ENCODE assay signal across 15 mouse cellular contexts in the genomic region with DNA sequence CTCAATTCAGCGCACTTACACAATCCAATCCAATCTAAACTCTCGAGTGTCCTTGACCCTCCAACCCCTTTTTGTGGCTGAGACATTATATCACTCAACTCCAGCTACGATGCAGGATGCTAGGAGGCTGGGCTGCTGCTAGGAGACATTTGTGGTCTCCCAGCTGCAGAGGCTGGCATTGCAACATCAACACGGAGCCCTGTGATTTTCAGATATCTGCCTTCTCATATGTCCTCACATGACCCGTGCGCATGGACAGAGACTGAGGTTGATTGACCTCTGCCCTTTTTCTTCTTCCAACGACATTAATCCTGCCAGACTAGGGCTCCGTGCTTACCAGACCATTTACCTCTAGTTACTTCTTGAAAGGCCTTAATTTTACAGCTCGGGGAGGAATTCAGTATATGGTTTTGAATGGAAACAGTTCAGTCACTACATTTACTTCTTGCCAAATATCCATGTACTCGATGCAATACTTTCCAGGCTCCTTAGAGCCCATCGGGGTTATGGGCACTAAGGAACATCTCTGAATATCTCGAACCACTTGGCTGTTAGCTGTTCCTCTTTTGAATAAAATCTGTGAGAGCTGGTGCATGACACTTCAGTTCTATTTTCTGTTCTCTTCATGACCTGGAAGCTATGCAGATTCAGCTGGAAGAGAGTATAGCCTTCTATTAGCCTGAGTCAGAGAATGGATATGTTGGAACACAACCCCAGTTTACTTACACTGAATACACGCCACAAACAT. TPM values are rescaled to one million over a fixed set of nuclear protein-coding genes. Genes with fewer than 3 reads are reported as not detected.
A peak's percentile ranks its signal among the peaks of the same experiment; 100 is the strongest.
DNase-seq lines count a peak whose midpoint lies in the region; ATAC-seq and TF ChIP-seq lines count a peak whose summit lies in the region.
"Had no signal": no experiment of that assay in that cellular context is flagged by ENCODE, and none has a peak within 500 bp of the region (broad histone marks: within the 10 kb centered on the region; RNA-seq: fewer than 3 reads in every experiment).

No protein-coding gene starts in this region.

- H3K4me2 ChIP-seq in kidney, postnatal 0 days (ENCODE audit: low read length), result no peak overlapping the region
- H3K4me2 ChIP-seq: embryonic facial prominence, embryonic 13.5 days; heart, embryonic 11.5 days; limb, embryonic 12.5 days; neural tube, embryonic 15.5 days had no signal

- H3K9ac ChIP-seq in kidney, postnatal 0 days (ENCODE audit: low read depth, low read length), result no peak overlapping the region
- H3K9ac ChIP-seq: embryonic facial prominence, embryonic 13.5 days; limb, embryonic 12.5 days; neural tube, embryonic 15.5 days had no signal

- H3K27ac ChIP-seq in kidney, postnatal 0 days, result no peak overlapping the region
- no peak overlapping the region for H3K27ac ChIP-seq in cerebellum, adult 2 months (ENCODE audit: insufficient read depth, low read length)
- H3K27ac ChIP-seq: embryonic facial prominence, embryonic 13.5 days; hindbrain, embryonic 10.5 days; limb, embryonic 12.5 days; neural tube, embryonic 15.5 days had no signal

- ATAC-seq in kidney, postnatal 0 days (replicated peaks; ENCODE audit: low FRiP score, low read depth), result no peak
- ATAC-seq: intestine, embryonic 16.5 days had no signal

- H3K4me3 ChIP-seq in kidney, postnatal 0 days (replicated peaks; ENCODE audit: low read depth, low read length), result no peak overlapping the region
- no peak overlapping the region for H3K4me3 ChIP-seq in cerebellum, adult 2 months (replicated peaks; ENCODE audit: insufficient read depth, low read depth, low read length)
- H3K4me3 ChIP-seq: embryonic facial prominence, embryonic 13.5 days; hindbrain, embryonic 10.5 days; limb, embryonic 12.5 days; neural tube, embryonic 15.5 days had no signal

- no peaks in the 10 kb centered on the region for H3K36me3 ChIP-seq in kidney, postnatal 0 days (ENCODE audit: insufficient read depth, low read length)
- H3K36me3 ChIP-seq: embryonic facial prominence, embryonic 13.5 days; hindbrain, embryonic 10.5 days; limb, embryonic 12.5 days; neural tube, embryonic 15.5 days had no signal

- peak; percentile 42 for DNase-seq in kidney, adult 18-20 months
- no peak for DNase-seq in kidney, postnatal 10 days
- DNase-seq in thymus, postnatal 4 days, result peak; percentile 27
- DNase-seq in thymus, postnatal 0 days (ENCODE audit: low spot score), result no peak
- DNase-seq in kidney, postnatal 0 days (ENCODE audit: low spot score), result peak; percentile 60
- no peak for DNase-seq in frontal cortex, postnatal 25 days (ENCODE audit: low spot score in 2 of 2)
- DNase-seq in cerebellum, adult 2 months, result no peak
- DNase-seq: cerebellum, postnatal 25 days; thymus, postnatal 25 days had no signal

- no peaks in the 10 kb centered on the region for H3K9me3 ChIP-seq in kidney, postnatal 0 days (replicated peaks; ENCODE audit: low read length)
- H3K9me3 ChIP-seq: embryonic facial prominence, embryonic 13.5 days; hindbrain, embryonic 10.5 days; limb, embryonic 12.5 days; neural tube, embryonic 15.5 days had no signal

- no peak for TF ChIP-seq CTCF in kidney, postnatal 0 days (IDR thresholded peaks at IDR 0.05; ENCODE audit: low read depth)
- no peak for TF ChIP-seq CTCF in cerebellum, adult 2 months (IDR thresholded peaks at IDR 0.05; ENCODE audit: borderline replicate concordance, insufficient read depth, low read depth, low read length)

- no peaks in the 10 kb centered on the region for H3K4me1 ChIP-seq in kidney, postnatal 0 days (replicated peaks; ENCODE audit: insufficient read depth, low read length)
- H3K4me1 ChIP-seq in cerebellum, adult 2 months (ENCODE audit: control insufficient read depth, insufficient read depth, low read length), result no peaks in the 10 kb centered on the region
- H3K4me1 ChIP-seq: embryonic facial prominence, embryonic 13.5 days; hindbrain, embryonic 10.5 days; limb, embryonic 12.5 days; neural tube, embryonic 15.5 days had no signal

- WGBS in kidney, postnatal 0 days, result 49% methylated on average over 13 of the region's 13 CpGs
- WGBS in cerebellum, adult 2 months, result 84% methylated on average over 13 of the region's 13 CpGs

- no peak for TF ChIP-seq POLR2A in cerebellum, adult 2 months (IDR thresholded peaks at IDR 0.05; ENCODE audit: borderline replicate concordance, insufficient read depth, low read length)

- no peaks in the 10 kb centered on the region for H3K27me3 ChIP-seq in kidney, postnatal 0 days (ENCODE audit: insufficient read depth, low read length)
- H3K27me3 ChIP-seq in cerebellum, adult 2 months (ENCODE audit: control insufficient read depth, insufficient read depth, low read length), result no peaks in the 10 kb centered on the region
- H3K27me3 ChIP-seq: embryonic facial prominence, embryonic 13.5 days; limb, embryonic 12.5 days; neural tube, embryonic 15.5 days had no signal

RNA-seq across cellular contexts. Expression of gene Tlk1, which starts 52.0 kb away (rescaled TPM):
- 37.0 and 45.3 TPM in 2 replicates for polyA plus RNA-seq in thymus, postnatal 0 days (2015; fragmentation: Nextera tagmentation; extraction: Ambion mirVana)
- polyA plus RNA-seq in kidney, postnatal 0 days (2015; fragmentation: Nextera tagmentation; extraction: Ambion mirVana), result 36.5 and 40.8 TPM in 2 replicates
- polyA plus RNA-seq in cerebellum, adult 2 months (2012; rRNA removed), result 28.2 and 30.4 TPM in 2 replicates

Comparison
In these comparisons a context has a peak if more than half of its experiments do, and no peak if none do; other contexts are left out.
1. DNase-seq: peak in kidney, adult 18-20 months (single experiment), thymus, postnatal 4 days (single experiment) and kidney, postnatal 0 days (single experiment); none in kidney, postnatal 10 days (single experiment), thymus, postnatal 0 days (single experiment), frontal cortex, postnatal 25 days (0 of 2) and cerebellum, adult 2 months (0 of 2).